Mouse (Mus musculus) hindlimb bud, embryonic 11.5 days (tissue): Measurements from ENCODE around the gene Them7.

Source experiments
- DNase-seq: peaks from one replicate; pipeline ENCODE4 v3.0.0-alpha.2; 2012; ENCODE audit warnings: low read depth, low spot score; ENCODE audit errors: extremely low spot score

The Them7 gene

GRCm38 (mm10) chr2:105408511-105408910 lies 184.4 kb downstream of the Them7 start:
- no peak for DNase-seq

DNA sequence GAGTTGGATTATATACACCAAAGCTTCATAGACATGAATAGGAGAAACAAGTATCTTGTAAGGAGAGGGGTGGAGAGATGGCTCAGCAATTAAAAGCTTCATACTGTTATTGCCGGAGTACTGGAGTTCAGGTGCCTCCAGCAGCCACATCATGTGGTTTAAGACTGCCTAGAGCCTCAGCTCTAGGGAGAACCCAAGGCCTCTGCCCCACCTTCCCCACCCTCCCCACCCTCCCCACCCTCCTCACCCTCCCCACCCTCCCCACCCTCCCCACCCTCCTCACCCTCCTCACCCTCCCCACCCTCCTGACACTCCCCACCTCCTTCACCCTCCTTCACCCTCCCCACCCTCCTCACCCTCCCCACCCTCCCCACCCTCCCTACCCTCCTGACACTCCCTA lies 185.1 kb downstream of the Them7 start:
- no peak for DNase-seq

GRCm38 (mm10) chr2:105414309-105414708 lies 190.2 kb downstream of the Them7 start:
- DNase-seq = no peak

DNA sequence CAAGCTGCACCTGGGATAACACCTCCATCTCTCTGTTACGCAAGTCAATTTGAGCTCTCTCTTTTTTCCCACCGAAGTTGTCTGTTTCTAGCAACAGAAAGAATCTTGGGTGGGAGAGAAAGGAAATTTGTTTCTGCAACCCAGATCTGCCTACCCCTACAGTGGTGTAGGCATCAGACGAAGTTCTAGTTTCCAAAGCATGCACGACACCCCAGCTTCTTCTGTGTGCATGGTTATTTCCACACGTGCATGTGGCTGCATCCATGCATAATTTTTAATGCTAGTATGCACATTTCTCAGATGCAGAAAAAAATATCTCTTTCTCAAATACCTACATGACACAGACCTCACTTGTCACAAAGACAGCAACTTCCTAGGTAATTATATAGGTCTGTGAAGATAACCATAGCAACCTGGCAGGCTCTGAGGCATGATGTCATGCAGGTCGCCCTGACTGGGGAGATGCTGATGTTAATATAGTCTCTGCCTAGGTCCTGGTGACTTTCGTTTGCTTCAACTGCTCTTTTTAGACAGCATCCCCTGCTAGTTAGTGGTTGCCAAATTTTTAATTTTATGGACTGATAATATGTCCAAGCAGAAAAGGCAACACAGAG lies 192.0 kb downstream of the Them7 start:
- DNase-seq = no peak

DNA sequence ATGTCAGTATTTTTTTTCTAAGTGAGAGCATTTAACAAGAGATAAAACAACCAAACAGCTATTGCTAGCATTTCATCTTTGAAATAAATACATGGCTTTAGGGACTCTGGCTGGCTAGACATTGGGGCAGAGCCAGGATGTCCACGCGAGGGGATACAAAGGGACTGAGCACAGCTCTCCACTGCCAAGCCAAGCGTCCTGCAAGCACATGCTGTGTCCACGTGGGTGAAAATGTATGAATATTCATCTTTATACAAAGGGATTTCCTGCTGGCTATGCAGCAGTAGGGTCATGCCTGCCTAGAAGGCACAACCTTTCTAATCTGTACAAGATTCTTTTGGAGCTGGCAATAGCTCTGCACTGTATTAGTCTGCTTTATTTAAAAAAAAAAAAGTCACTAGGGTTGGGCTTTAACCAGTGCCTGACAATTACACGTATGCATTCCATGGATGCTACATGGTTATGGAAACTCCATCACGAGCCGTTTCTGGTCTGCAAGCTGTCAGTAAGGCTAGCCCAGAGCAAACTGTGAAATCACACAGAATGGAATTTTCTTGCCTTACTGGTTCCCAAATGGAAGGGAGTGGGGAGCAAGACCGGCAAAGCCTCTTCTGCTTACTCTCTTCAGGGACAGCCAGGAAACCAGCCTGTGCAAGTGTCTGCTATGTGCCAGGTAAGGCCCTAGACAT lies 192.7 kb downstream of the Them7 start:
- DNase-seq = no peak

GRCm38 (mm10) chr2:105417663-105418062 lies 193.5 kb downstream of the Them7 start:
- no peak for DNase-seq

GRCm38 (mm10) chr2:105418629-105419227 lies 194.6 kb downstream of the Them7 start:
- no peak for DNase-seq

DNA sequence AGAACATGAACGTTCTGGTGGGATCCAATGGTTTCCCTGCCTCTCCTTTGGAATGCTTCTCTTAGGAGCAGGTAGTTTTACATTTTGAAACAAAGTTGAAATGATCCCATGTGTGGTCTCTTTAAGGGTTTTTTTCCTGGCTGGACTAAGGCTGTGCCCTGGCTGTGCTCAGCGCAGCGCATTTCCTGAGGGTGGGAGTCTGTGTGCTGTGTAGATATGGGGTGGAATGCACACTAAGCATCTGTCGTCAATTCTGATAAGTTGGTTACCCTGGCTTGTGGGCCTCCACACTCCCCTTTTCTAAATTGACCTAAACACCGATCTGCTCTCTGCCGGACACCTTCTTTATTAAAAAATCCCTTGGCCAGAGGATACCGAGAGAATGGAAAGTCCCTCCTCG lies 203.3 kb downstream of the Them7 start:
- DNase-seq = no peak

DNA sequence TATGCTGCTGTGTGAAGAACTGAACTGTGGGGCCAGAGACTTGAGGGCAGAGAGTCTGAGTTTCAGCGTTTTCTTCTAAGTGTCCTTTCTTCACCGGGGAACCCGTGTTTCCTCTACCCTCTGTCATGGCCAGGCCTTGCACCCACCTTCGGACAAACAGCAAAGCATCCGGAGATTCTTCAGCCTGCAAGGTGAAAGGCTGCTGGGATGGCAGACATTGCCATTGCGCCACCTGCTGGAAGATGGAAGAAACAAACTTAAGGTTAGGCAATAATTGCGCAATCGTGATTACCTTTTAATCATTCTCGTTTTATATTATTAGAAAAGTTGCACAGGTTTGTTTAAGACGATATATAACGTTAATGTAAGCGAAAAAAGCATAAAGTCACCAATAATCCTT lies 203.9 kb downstream of the Them7 start:
- peak; percentile 66 for DNase-seq

- no peak for DNase-seq
Observed at GRCm38 (mm10) chr2:105428467-105428866, 204.3 kb downstream of the Them7 start.
